Mouse (Mus musculus) liver, embryonic 13.5 days (tissue): Measurements from ENCODE around the gene Cenpj. TPM values are rescaled to one million over a fixed set of nuclear protein-coding genes. Genes with fewer than 3 reads are reported as not detected.

Experiments used
- ATAC-seq: fragments of 200-750 bp; cut with Nextera tagmentation; 2 replicates; pipeline ENCODE4 v1.8.0; 2017; ENCODE audit warnings: low read depth, mild to moderate bottlenecking, moderate number of reproducible peaks, moderate library complexity
- DNase-seq: peaks from one replicate; pipeline ENCODE4 v3.0.0; 2022
- H3K27ac ChIP-seq: fragments of 300-500 bp; sonication (generic); 2 replicates; pipeline ENCODE4 v1.5.1; 2015; ENCODE audit warnings: moderate library complexity, mild to moderate bottlenecking, inconsistent platforms
- H3K27me3 ChIP-seq: fragments of 300-500 bp; sonication (generic); 2 replicates; pipeline ENCODE4 v1.6.1; 2015; ENCODE audit warnings: mild to moderate bottlenecking, inconsistent platforms
- H3K36me3 ChIP-seq: fragments of 300-500 bp; sonication (generic); 2 replicates; pipeline ENCODE4 v1.6.1; 2015; ENCODE audit warnings: mild to moderate bottlenecking, inconsistent platforms
- H3K4me1 ChIP-seq: fragments of 300-500 bp; sonication (generic); replicated peaks from 2 replicates; pipeline ENCODE4 v1.6.1; 2015; ENCODE audit warnings: inconsistent platforms
- H3K4me2 ChIP-seq: fragments of 300-500 bp; sonication (generic); 2 replicates; pipeline ENCODE4 v1.6.1; 2015; ENCODE audit warnings: inconsistent platforms, mild to moderate bottlenecking, moderate library complexity
- H3K4me3 ChIP-seq: fragments of 300-500 bp; sonication (generic); replicated peaks from 2 replicates; pipeline ENCODE4 v1.5.1; 2015; ENCODE audit warnings: mild to moderate bottlenecking, inconsistent platforms
- H3K9ac ChIP-seq: fragments of 300-500 bp; sonication (generic); 2 replicates; pipeline ENCODE4 v1.6.1; 2015; ENCODE audit warnings: mild to moderate bottlenecking, inconsistent platforms
- H3K9me3 ChIP-seq: fragments of 300-500 bp; sonication (generic); replicated peaks from 2 replicates; pipeline ENCODE4 v1.6.1; 2016; ENCODE audit warnings: inconsistent platforms
- WGBS: fragments of 180-500 bp; shearing (Covaris S2); methylation state at CpG from one replicate; pipeline ENCODE4 v1.1.7; 2015; ENCODE audit not compliant: insufficient replicate concordance; 5-methylcytosine and 5-hydroxymethylcytosine counted together
- polyA plus RNA-seq: library from polyadenylated mRNA; unstranded; fragments of >200 nt; fragmentation: Nextera tagmentation; extraction: Ambion mirVana; gene quantifications from 2 replicates; pipeline ENCODE4 v1.2.1, GENCODE M21; 2015

Cenpj gene
- polyA plus RNA-seq, 1 experiment from 2014 or later = 4.1 TPM

DNA sequence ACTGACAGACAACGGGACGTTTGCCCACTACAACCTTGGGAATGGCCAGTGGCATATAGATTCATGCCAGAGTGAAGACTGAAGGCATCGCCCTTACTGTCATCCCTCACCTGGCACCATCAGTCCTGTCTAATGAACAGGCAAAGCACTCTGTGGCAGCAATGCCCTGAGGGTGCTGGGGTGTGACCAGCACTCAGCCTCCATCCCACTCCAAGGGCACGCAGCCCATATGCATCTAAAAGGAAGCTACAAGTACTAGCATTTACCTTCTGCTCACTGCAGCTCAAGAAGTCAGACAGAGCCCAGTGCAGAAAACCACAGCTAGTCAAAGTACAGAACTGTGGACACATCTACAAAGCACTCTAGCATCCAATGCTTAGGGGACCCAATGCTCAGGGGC is 29.7 kb downstream of the Cenpj start:
- ATAC-seq = no peak
- Histone ChIP-seq H3K9ac (no peak overlapping the region), H3K4me1 (no peaks in the 10 kb centered on the region), H3K36me3 (peaks cover 7% of the 10 kb centered on the region; the same call in 1 of the 2 replicates), H3K4me2 (no peak overlapping the region), H3K27me3 (no peaks in the 10 kb centered on the region), H3K27ac (no peak overlapping the region), H3K9me3 (no peaks in the 10 kb centered on the region), H3K4me3 (no peak overlapping the region)
- no peak for DNase-seq
- 78% methylated on average over 4 of the region's 4 CpGs for WGBS

DNA sequence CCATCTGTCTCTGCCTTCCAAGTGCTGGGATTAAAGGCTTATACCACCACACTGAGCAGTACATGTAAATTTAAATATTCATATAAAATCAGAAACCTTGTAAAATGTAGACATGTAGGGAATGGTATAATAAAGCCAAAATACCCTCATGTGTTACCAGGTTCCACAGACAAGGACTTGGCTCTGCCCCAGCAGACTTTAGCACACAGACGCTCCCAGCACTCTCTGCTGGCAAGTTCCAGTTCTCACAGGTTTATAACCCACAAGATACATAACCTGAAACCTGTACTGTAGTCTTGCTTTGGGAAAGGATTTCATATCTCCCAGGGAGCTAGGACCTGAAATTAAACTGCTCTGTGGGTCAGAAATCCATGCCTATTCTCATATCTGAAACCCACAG is 30.3 kb downstream of the Cenpj start:
- Histone ChIP-seq H3K4me1 (no peaks in the 10 kb centered on the region), H3K4me2 (no peak overlapping the region), H3K27ac (no peak overlapping the region), H3K9me3 (no peaks in the 10 kb centered on the region), H3K36me3 (peaks cover 7% of the 10 kb centered on the region; the same call in 1 of the 2 replicates), H3K9ac (no peak overlapping the region), H3K4me3 (no peak overlapping the region), H3K27me3 (no peaks in the 10 kb centered on the region)
- ATAC-seq (no peak), DNase-seq (no peak)
- WGBS = 74% methylated on average over 1 of the region's 1 CpGs

DNA sequence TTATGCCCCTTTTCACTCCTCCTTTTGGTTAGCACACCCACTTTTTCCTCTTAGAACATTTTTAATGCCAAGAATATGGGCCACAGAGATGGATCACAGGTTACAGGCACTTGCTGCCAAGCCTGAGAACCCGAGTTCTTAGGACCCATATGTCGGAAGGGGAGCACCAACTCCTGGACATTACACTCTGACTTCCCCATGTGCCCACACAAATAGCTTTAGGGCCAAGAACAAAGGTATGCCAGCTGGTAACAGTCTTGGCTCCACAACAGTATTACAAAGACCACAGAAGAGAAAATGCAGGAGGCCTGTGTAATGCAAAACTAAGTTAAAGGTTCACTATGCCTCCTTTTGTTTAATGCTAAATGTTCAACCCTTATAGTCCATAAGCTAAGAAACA is 44.4 kb downstream of the Cenpj start:
- Histone ChIP-seq H3K4me3 (no peak overlapping the region), H3K4me1 (no peaks in the 10 kb centered on the region), H3K27ac (no peak overlapping the region), H3K27me3 (no peaks in the 10 kb centered on the region), H3K4me2 (no peak overlapping the region), H3K9ac (no peak overlapping the region), H3K36me3 (peaks cover 29% of the 10 kb centered on the region), H3K9me3 (no peaks in the 10 kb centered on the region)
- ATAC-seq (no peak), DNase-seq (no peak)
- 68% methylated on average over 2 of the region's 2 CpGs for WGBS

DNA sequence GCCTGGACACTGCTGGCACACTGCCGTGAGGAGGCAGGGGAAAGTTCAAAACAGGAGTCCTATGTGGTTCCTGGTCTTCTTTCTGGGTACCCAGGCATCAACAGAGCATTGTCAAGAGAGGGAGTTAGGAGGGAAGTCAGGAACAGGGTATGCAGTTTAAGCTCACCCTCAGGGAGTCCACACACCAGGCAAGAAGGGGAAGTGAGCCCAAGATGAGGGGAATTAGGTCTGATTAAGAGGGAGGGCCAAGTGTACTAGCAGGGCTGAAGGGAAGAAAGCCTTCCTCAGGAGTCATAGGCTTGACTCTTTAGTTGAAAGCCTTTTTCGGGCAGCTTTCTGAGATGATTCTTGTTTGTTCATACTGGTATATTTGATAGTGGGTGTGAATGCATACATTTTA is 60.5 kb downstream of the Cenpj start:
- Histone ChIP-seq H3K27me3 (no peaks in the 10 kb centered on the region), H3K4me3 (no peak overlapping the region), H3K4me1 (no peaks in the 10 kb centered on the region), H3K27ac (no peak overlapping the region), H3K36me3 (no peaks in the 10 kb centered on the region), H3K4me2 (no peak overlapping the region), H3K9ac (no peak overlapping the region), H3K9me3 (no peaks in the 10 kb centered on the region)
- no peak for DNase-seq
- ATAC-seq = no peak
- 62% methylated on average over 2 of the region's 2 CpGs for WGBS

DNA sequence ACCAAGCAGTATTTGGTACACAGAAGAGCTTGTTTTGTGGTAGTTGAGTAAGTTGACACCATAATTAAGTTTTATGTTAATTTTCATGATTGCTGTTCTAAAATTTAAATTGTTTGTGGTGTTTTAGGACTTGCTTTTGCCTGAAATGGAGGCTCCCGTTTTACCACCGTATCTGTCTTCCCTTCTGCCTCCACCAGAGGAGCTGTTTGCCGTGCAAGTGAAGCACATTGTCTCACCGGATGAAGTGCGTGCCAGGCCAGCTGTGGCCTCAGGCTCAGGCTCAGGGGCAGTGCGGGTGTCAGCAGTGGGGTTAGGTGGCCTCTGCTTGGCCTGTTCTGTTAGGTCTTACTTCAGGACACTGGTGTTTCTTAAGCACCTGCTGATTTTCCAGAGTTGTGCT is 63.1 kb downstream of the Cenpj start:
- no peak overlapping the region for H3K9ac ChIP-seq
- 45% methylated on average over 6 of the region's 6 CpGs for whole genome bisulfite sequencing
- ATAC-seq (no peak), DNase-seq (peak; percentile 3)
- H3K9me3 ChIP-seq = no peaks in the 10 kb centered on the region
- no peaks in the 10 kb centered on the region for H3K27me3 ChIP-seq
- H3K27ac ChIP-seq = no peak overlapping the region
- no peaks in the 10 kb centered on the region for H3K4me1 ChIP-seq
- no peaks in the 10 kb centered on the region for H3K36me3 ChIP-seq
- no peak overlapping the region for H3K4me2 ChIP-seq
- H3K4me3 ChIP-seq = no peak overlapping the region

DNA sequence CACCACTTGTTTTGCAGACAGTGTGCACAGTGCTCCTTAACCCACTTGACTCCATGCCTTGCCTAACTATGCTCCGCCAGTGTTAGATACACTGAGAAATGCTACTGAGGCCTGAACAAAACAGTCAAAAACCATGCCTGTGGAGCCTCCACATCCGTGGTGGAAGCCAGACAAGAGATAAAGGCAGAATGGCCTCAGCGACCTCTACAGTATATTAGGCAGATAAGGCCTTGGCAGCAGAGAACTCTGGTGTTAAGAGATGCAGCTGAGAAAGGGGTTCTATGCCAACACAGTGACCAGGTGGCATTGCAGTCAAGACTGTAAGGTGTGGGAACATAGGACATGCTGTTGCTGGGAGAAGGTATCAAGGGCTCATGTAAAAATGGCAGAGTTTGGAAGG is 68.5 kb downstream of the Cenpj start:
- no peak overlapping the region for H3K4me2 ChIP-seq
- H3K9ac ChIP-seq = no peak overlapping the region
- no peaks in the 10 kb centered on the region; the same call in 1 of the 2 replicates for H3K4me1 ChIP-seq
- ATAC-seq = no peak
- DNase-seq = peak; percentile 0
- WGBS = 22% methylated on average over 3 of the region's 3 CpGs
- H3K27ac ChIP-seq = no peak overlapping the region
- H3K4me3 ChIP-seq = no peak overlapping the region
- no peaks in the 10 kb centered on the region for H3K27me3 ChIP-seq
- no peaks in the 10 kb centered on the region for H3K36me3 ChIP-seq
- no peaks in the 10 kb centered on the region for H3K9me3 ChIP-seq

DNA sequence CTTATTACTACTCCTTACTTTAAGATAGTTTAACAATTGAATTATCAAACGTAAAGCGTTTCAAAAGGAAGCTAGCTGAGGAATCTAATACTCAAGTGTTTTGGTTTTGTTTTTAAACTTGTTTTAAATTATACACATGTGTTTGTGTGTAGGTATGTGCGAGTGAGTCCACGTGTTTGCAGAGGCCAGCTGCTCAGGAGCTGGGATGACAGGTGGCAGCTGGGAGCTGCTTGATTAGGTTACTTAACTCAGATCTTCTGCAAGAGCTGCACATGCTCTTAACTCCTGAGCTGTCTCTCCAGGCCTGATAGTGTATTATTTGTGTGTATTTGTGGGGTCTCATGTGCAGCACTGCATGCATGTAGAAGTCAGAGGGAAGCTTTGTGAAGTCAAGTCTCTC is 72.8 kb downstream of the Cenpj start:
- DNase-seq = no peak
- H3K4me1 ChIP-seq = no peaks in the 10 kb centered on the region; the same call in 1 of the 2 replicates
- H3K27me3 ChIP-seq = no peaks in the 10 kb centered on the region
- H3K9ac ChIP-seq = no peak overlapping the region
- no peak overlapping the region for H3K4me2 ChIP-seq
- no peak overlapping the region for H3K4me3 ChIP-seq
- H3K36me3 ChIP-seq = no peaks in the 10 kb centered on the region
- H3K27ac ChIP-seq = no peak overlapping the region
- ATAC-seq = no peak
- 61% methylated on average over 4 of the region's 4 CpGs for WGBS
- H3K9me3 ChIP-seq = no peaks in the 10 kb centered on the region

DNA sequence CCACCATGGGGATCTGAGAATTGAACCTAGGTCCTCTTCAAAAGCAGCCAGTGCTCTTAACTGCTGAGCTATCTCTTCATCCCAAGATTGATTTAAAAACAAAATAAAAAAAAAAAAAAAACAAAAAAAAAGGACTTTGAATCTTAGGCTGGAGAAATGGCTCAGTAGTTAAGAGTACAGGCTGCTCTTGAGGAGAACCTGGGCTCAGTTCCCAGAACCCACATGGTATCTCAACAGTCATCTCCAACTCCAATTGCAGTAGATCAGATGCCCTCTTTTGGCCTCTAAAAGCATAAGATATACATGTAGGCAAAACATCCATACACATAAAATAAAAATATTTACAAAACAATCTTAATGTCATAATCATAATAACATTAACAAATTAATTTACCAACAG is 85.4 kb downstream of the Cenpj start:
- no peaks in the 10 kb centered on the region for H3K4me1 ChIP-seq
- no peaks in the 10 kb centered on the region for H3K27me3 ChIP-seq
- H3K9ac ChIP-seq = no peak overlapping the region
- H3K27ac ChIP-seq = no peak overlapping the region
- DNase-seq (no peak), ATAC-seq (no peak)
- no peaks in the 10 kb centered on the region for H3K9me3 ChIP-seq
- no peaks in the 10 kb centered on the region for H3K36me3 ChIP-seq
- no peak overlapping the region for H3K4me3 ChIP-seq
- no peak overlapping the region for H3K4me2 ChIP-seq

Other genes with a start within 250 kb of the Cenpj start
- not detected in 2 replicates for gene Atp12a, start 210.4 kb downstream of the Cenpj start, polyA plus RNA-seq
- gene Rnf17, start 172.8 kb downstream of the Cenpj start, polyA plus RNA-seq = 2.4 and 3.2 TPM in 2 replicates
- gene Parp4, start 194 bp upstream of the Cenpj start, polyA plus RNA-seq = 1.5 and 2.0 TPM in 2 replicates
- 15.4 and 16.2 TPM in 2 replicates for gene Mphosph8, start 92.8 kb upstream of the Cenpj start, polyA plus RNA-seq
- 13.6 and 15.9 TPM in 2 replicates for gene Pspc1, start 202.9 kb upstream of the Cenpj start, polyA plus RNA-seq
- 9.1 and 10.7 TPM in 2 replicates for gene Zmym5, start 236.3 kb upstream of the Cenpj start, polyA plus RNA-seq